Mouse (Mus musculus) MEL (cell line): ENCODE data around the gene St6galnac5. TPM values are rescaled to one million over a fixed set of nuclear protein-coding genes. Genes with fewer than 3 reads are reported as not detected.
A peak's percentile ranks its signal among the peaks of the same experiment; 100 is the strongest.

Experiments used
- DNase-seq: peaks from one replicate; pipeline ENCODE4 v3.0.0; 2011; ENCODE audit warnings: low read depth, low spot score
- H3K27ac ChIP-seq: 2 replicates; pipeline ENCODE4 v1.5.1; 2012; ENCODE audit warnings: low read depth, mild to moderate bottlenecking, control low read depth, low read length, moderate library complexity; ENCODE audit not compliant: control insufficient read depth
- H3K27me3 ChIP-seq, 2 experiments: fragments of 150-350 bp in 1 of 2; sonication (generic) in 1 of 2; 2 replicates each; pipeline ENCODE4 v1.6.1; 2012; ENCODE audit warnings: low read length in 2 of 2, mild to moderate bottlenecking in 2 of 2, improper control_type of control experiment in 1 of 2, moderate library complexity in 1 of 2; ENCODE audit not compliant: insufficient read depth in 2 of 2, control insufficient read depth in 1 of 2
- H3K36me3 ChIP-seq, 2 experiments: 2 replicates each; pipeline ENCODE4 v1.6.1; 2012 to 2014; ENCODE audit warnings: low read length in 2 of 2, improper control_type of control experiment in 1 of 2, inconsistent platforms in 1 of 2, mild to moderate bottlenecking in 1 of 2; ENCODE audit not compliant: insufficient read depth in 2 of 2, control insufficient read depth in 1 of 2
- H3K4me1 ChIP-seq, 2 experiments: fragments of 150-350 bp in 1 of 2; sonication (generic) in 1 of 2; 2 replicates each; pipeline ENCODE4 v1.6.1; 2012; ENCODE audit warnings: low read length in 2 of 2, improper control_type of control experiment in 1 of 2, mild to moderate bottlenecking in 1 of 2; ENCODE audit not compliant: insufficient read depth in 2 of 2, control insufficient read depth in 1 of 2
- H3K4me3 ChIP-seq, 2 experiments: fragments of 150-350 bp in 1 of 2; sonication (generic) in 1 of 2; 2 replicates each; pipeline ENCODE4 v1.5.1; 2012; ENCODE audit warnings: low read depth in 2 of 2, low read length in 2 of 2, mild to moderate bottlenecking in 2 of 2, moderate library complexity in 2 of 2, control low read depth in 1 of 2, improper control_type of control experiment in 1 of 2; ENCODE audit not compliant: control insufficient read depth in 1 of 2, insufficient read depth in 1 of 2
- H3K79me2 ChIP-seq: 2 replicates; pipeline ENCODE4 v1.6.1; 2012; ENCODE audit warnings: mild to moderate bottlenecking, low read length, moderate library complexity; ENCODE audit not compliant: control insufficient read depth, poor library complexity, insufficient read depth
- H3K9ac ChIP-seq: 2 replicates; pipeline ENCODE4 v1.6.1; 2012; ENCODE audit warnings: low read depth, mild to moderate bottlenecking, control low read depth, low read length, moderate library complexity; ENCODE audit not compliant: control insufficient read depth, poor library complexity, severe bottlenecking
- H3K9me3 ChIP-seq: fragments of 150-350 bp; sonication (generic); replicated peaks from 2 replicates; pipeline ENCODE4 v1.6.1; 2012; ENCODE audit warnings: mild to moderate bottlenecking, low read length, improper control_type of control experiment, moderate library complexity; ENCODE audit not compliant: insufficient read depth
- CHD2 ChIP-seq: IDR thresholded peaks from 2 replicates; pipeline ENCODE4 v1.6.1; 2011; ENCODE audit warnings: low read length, improper control_type of control experiment
- CTCF ChIP-seq, 3 experiments: IDR thresholded peaks in 2 of 3; conservative IDR thresholded peaks in 1 of 3; 2 replicates each; pipeline ENCODE4 v1.5.1; 2011 to 2012; ENCODE audit warnings: low read length in 3 of 3, low read depth in 2 of 3, mild to moderate bottlenecking in 2 of 3, improper control_type of control experiment in 1 of 3, inconsistent platforms in 1 of 3, mixed read lengths in 1 of 3, moderate library complexity in 1 of 3; ENCODE audit not compliant: control insufficient read depth in 1 of 3, insufficient read depth in 1 of 3, poor library complexity in 1 of 3, severe bottlenecking in 1 of 3
- ELF1 ChIP-seq: IDR thresholded peaks from 2 replicates; pipeline ENCODE4 v1.6.1; 2014; ENCODE audit warnings: low read depth, mild to moderate bottlenecking, inconsistent platforms, low read length, improper control_type of control experiment, moderate library complexity
- EP300 ChIP-seq, 2 experiments: IDR thresholded peaks; 2 replicates each; pipeline ENCODE4 v1.6.1; 2011; ENCODE audit warnings: improper control_type of control experiment in 2 of 2, low read length in 2 of 2, low read depth in 1 of 2, mild to moderate bottlenecking in 1 of 2
- ETS1 ChIP-seq: IDR thresholded peaks from 2 replicates; pipeline ENCODE4 v1.6.1; 2012; ENCODE audit warnings: low read depth, mild to moderate bottlenecking, inconsistent platforms, low read length, improper control_type of control experiment, moderate library complexity
- GATA1 ChIP-seq: IDR thresholded peaks from 2 replicates; pipeline ENCODE4 v1.6.1; 2011; ENCODE audit warnings: low read depth, low read length, improper control_type of control experiment
- MAFK ChIP-seq: IDR thresholded peaks from 2 replicates; pipeline ENCODE4 v1.6.1; 2011; ENCODE audit warnings: low read depth, mild to moderate bottlenecking, low read length, improper control_type of control experiment, borderline replicate concordance
- MXI1 ChIP-seq: IDR thresholded peaks from 2 replicates; pipeline ENCODE4 v1.6.1; 2011; ENCODE audit warnings: mild to moderate bottlenecking, low read depth, low read length, improper control_type of control experiment
- MYB ChIP-seq: IDR thresholded peaks from 2 replicates; pipeline ENCODE4 v1.6.1; 2011; ENCODE audit warnings: mild to moderate bottlenecking, low read depth, low read length, improper control_type of control experiment
- NRF1 ChIP-seq: IDR thresholded peaks from 2 replicates; pipeline ENCODE4 v1.6.1; 2014; ENCODE audit warnings: low read depth, mild to moderate bottlenecking, inconsistent platforms, low read length, improper control_type of control experiment, moderate library complexity; ENCODE audit not compliant: poor library complexity, insufficient read depth, severe bottlenecking
- POLR2A ChIP-seq, 2 experiments: IDR thresholded peaks; 2 replicates each; pipeline ENCODE4 v1.6.1; 2011 to 2012; ENCODE audit warnings: low read length in 2 of 2, mild to moderate bottlenecking in 2 of 2, control low read depth in 1 of 2, improper control_type of control experiment in 1 of 2, low read depth in 1 of 2, moderate library complexity in 1 of 2; ENCODE audit not compliant: control insufficient read depth in 1 of 2, insufficient read depth in 1 of 2, poor library complexity in 1 of 2
- POLR2AphosphoS2 ChIP-seq: IDR thresholded peaks from 2 replicates; pipeline ENCODE4 v1.6.1; 2011; ENCODE audit warnings: low read length, improper control_type of control experiment
- RAD21 ChIP-seq: IDR thresholded peaks from 2 replicates; pipeline ENCODE4 v1.6.1; 2011; ENCODE audit warnings: mild to moderate bottlenecking, low read depth, low read length, improper control_type of control experiment
- RCOR1 ChIP-seq: IDR thresholded peaks from 2 replicates; pipeline ENCODE4 v1.6.1; 2012; ENCODE audit warnings: low read depth, mild to moderate bottlenecking, inconsistent platforms, low read length, improper control_type of control experiment
- SMC3 ChIP-seq: IDR thresholded peaks from 2 replicates; pipeline ENCODE4 v1.6.1; 2011; ENCODE audit warnings: low read depth, low read length, improper control_type of control experiment
- TBP ChIP-seq: IDR thresholded peaks from 2 replicates; pipeline ENCODE4 v1.8.0; 2011; ENCODE audit warnings: low read depth, low read length, improper control_type of control experiment
- USF1 ChIP-seq: IDR thresholded peaks from 2 replicates; pipeline ENCODE4 v1.6.1; 2014; ENCODE audit warnings: low read depth, mild to moderate bottlenecking, inconsistent platforms, low read length, improper control_type of control experiment, moderate library complexity
- ZMIZ1 ChIP-seq: IDR thresholded peaks from 2 replicates; pipeline ENCODE4 v1.6.1; 2012; ENCODE audit warnings: low read depth, mild to moderate bottlenecking, inconsistent platforms, low read length, improper control_type of control experiment, moderate library complexity
- polyA plus RNA-seq, 2 experiments: library from polyadenylated mRNA; stranded (reverse) in 1 of 2; unstranded in 1 of 2; fragments of >175 nt in 1 of 2; fragments of >200 nt in 1 of 2; gene quantifications; 2 replicates each; pipeline versions ENCODE4 v1.2.1 to v1.2.4; 2012; ENCODE audit warnings: low replicate concordance in 2 of 2, low read depth in 1 of 2; ENCODE audit not compliant: insufficient read length in 2 of 2, insufficient read depth in 1 of 2, missing spikeins in 1 of 2
- total RNA-seq: library from RNA; depleted of rRNA; stranded (reverse); fragments of 300-350 nt; gene quantifications from 2 replicates; pipeline ENCODE4 v1.2.3, GENCODE M21; 2012

Gene St6galnac5
- total and polyA plus RNA-seq, 3 experiments = not detected

- Histone ChIP-seq H3K9ac (no peak overlapping the region), H3K9me3 (no peaks in the 10 kb centered on the region), H3K36me3 (no peaks in the 10 kb centered on the region), H3K27me3 (peaks cover 2 to 15% of the 10 kb centered on the region in 2 experiments), H3K4me3 (no peak overlapping the region), H3K27ac (no peak overlapping the region), H3K4me1 (no peaks in the 10 kb centered on the region), H3K79me2 (no peaks in the 10 kb centered on the region)
- no peak for DNase-seq
- TF ChIP-seq ELF1 = no peak
- TF ChIP-seq SMC3 = peak; percentile 20; the same call in 1 of the 2 replicates
- no peak for TF ChIP-seq MAFK
- TF ChIP-seq CTCF (IDR thresholded peaks at IDR 0.05 in 2 of 3, conservative IDR thresholded peaks at IDR 0.05 in 1 of 3; ENCODE audit: control insufficient read depth in 1 of 3, insufficient read depth in 1 of 3, low read depth in 2 of 3, low read length in 3 of 3, poor library complexity in 1 of 3, severe bottlenecking in 1 of 3) = peak; percentile 21 to 44 (median 30); a peak in 5 of 6 replicates
- no peak for TF ChIP-seq EP300 (IDR thresholded peaks at IDR 0.05; ENCODE audit: low read depth in 1 of 2, low read length in 2 of 2)
- TF ChIP-seq TBP = no peak
- TF ChIP-seq ZMIZ1 = no peak
- TF ChIP-seq RAD21 = peak; percentile 15; the same call in 1 of the 2 replicates
Observed at GRCm38 (mm10) chr3:152875723-152876290, 106.2 kb downstream of the St6galnac5 start.

DNA sequence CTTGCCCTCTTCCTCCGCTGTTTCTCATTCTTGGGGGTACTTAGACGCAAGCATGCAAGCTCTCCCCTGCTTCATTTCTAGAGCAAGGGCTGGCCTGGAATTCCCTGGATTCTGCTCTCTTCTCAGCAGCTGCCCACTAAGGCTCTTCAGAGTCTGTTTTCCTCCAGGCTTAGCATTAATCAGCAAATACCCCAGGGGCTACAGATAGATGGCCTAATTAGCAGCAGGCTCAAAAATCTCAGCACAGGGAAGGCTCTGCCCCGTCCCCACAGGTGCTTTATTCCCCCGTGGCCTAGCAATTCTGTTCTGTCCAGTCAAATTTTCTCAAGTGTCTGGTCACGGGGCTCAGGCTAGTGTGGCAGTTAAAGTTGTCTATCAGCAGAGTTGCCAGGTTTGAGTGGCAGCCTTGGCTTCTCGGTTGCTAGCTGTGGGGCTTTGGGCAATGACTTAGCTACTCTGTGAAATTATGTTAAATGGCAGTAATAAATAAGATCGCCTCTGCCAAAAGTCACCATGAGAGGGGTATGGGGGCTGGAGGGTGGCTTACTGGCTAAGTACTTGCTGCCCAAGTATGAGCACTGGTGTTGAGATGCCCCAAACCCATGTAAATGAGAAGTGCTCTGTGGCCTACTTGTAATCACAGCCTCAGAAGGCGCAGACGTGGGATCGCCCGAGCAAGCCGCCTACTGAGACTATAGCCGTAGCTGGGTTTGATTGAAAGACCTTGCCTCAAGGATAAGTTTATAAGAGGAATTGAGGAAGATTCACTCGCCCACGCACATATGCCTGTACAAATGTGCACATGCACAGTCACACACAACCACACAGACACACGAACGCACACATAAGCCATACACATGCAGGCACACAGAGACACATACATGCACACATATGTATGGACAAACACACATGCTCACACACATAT lies 107.4 kb downstream of the St6galnac5 start:
- Histone ChIP-seq H3K36me3 (no peaks in the 10 kb centered on the region), H3K9ac (no peak overlapping the region), H3K4me1 (no peaks in the 10 kb centered on the region), H3K4me3 (no peak overlapping the region), H3K27ac (no peak overlapping the region), H3K79me2 (no peaks in the 10 kb centered on the region), H3K27me3 (peaks cover 2 to 19% of the 10 kb centered on the region in 2 experiments)
- DNase-seq = no peak
- TF ChIP-seq POLR2AphosphoS2 (no peak), RCOR1 (no peak), ZMIZ1 (no peak), MYB (no peak), RAD21 (no peak)
- TF ChIP-seq, all 39 proteins: peak for 0
- no peaks in the 10 kb centered on the region for H3K9me3 ChIP-seq

DNA sequence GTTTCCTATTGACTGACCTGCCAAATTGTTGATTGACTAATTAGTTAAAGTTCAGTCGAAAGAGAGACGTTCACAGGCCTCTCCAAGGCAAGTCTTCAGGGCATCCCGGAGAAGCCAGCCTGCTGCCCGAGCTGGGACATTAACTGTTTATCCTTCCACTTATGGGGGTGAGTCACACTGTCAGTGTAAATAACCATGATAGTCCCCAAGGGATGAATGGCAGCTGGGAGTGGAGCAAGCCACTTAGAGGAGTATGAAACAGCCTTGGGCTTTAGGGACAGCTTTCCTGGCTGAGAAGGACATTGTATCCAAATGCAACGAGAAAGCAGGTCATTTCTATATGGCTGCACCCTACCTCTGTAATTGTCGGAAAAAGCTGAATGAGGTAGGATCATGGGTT lies 109.5 kb downstream of the St6galnac5 start:
- Histone ChIP-seq H3K27ac (no peak overlapping the region), H3K4me3 (no peak overlapping the region), H3K9me3 (no peaks in the 10 kb centered on the region), H3K36me3 (no peaks in the 10 kb centered on the region), H3K79me2 (no peaks in the 10 kb centered on the region), H3K4me1 (no peaks in the 10 kb centered on the region), H3K9ac (no peak overlapping the region), H3K27me3 (peaks cover 6 to 19% of the 10 kb centered on the region in 2 experiments)
- TF ChIP-seq MXI1 = no peak
- no peak for TF ChIP-seq ETS1
- TF ChIP-seq RCOR1 = no peak
- no peak for TF ChIP-seq ELF1
- TF ChIP-seq GATA1 = no peak
- no peak for TF ChIP-seq POLR2A (IDR thresholded peaks at IDR 0.05; ENCODE audit: control insufficient read depth in 1 of 2, insufficient read depth in 1 of 2, low read depth in 1 of 2, low read length in 2 of 2, poor library complexity in 1 of 2)
- TF ChIP-seq USF1 = no peak
- no peak for TF ChIP-seq POLR2AphosphoS2
- TF ChIP-seq CTCF (IDR thresholded peaks at IDR 0.05 in 2 of 3, conservative IDR thresholded peaks at IDR 0.05 in 1 of 3; ENCODE audit: control insufficient read depth in 1 of 3, insufficient read depth in 1 of 3, low read depth in 2 of 3, low read length in 3 of 3, poor library complexity in 1 of 3, severe bottlenecking in 1 of 3) = no peak
- no peak for TF ChIP-seq SMC3
- no peak for TF ChIP-seq MAFK
- no peak for TF ChIP-seq CHD2
- no peak for TF ChIP-seq NRF1
- no peak for DNase-seq
